14 mouse cellular contexts compared by ENCODE assay signal in the genomic region with DNA sequence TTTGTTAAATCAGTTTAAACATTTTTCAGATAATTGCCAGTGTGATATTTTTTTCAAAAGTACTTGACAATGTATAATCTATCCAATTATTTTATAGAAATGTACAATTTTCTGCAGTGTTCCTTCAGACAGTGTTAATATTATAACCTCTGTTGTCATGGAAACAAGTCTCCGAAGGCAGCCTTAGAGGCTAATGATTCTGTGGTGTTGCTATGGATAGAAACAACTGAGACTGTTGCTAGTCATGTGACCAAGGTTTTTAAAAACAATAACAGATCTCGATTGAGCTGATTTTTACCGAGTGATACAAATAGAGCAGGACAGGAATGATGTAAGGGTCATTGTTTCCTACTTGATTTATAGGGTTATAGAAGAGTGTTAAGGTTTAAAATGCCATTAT.
DNase-seq lines count a peak whose midpoint lies in the region; ATAC-seq and TF ChIP-seq lines count a peak whose summit lies in the region.
"Had no signal": no experiment of that assay in that cellular context is flagged by ENCODE, and none has a peak within 500 bp of the region (broad histone marks: within the 10 kb centered on the region; RNA-seq: fewer than 3 reads in every experiment).

No protein-coding gene starts in this region.

- no peak for TF ChIP-seq EP300 in lung, postnatal 0 days (IDR thresholded peaks at IDR 0.05)

- DNase-seq in embryo, embryonic 11 days = peak; percentile 22
- DNase-seq in embryo, embryonic 9.5 days (ENCODE audit: extremely low spot score) = no peak
- peak; percentile 21 for DNase-seq in lung, postnatal 0 days (ENCODE audit: low spot score)
- no peak for DNase-seq in lung, adult 18-20 months
- DNase-seq in splenic B cell, adult 2 months (ENCODE audit: low read depth, low spot score) = peak; percentile 5
- DNase-seq in ovary, adult 18-20 months (ENCODE audit: low spot score) = no peak
- DNase-seq: cerebellum, postnatal 25 days; gastrocnemius, postnatal 36 days; kidney, adult 11 months; lung, adult 2 months had no signal

- no peak overlapping the region for H3K4me3 ChIP-seq in lung, postnatal 0 days (ENCODE audit: low read depth, low read length)
- H3K4me3 ChIP-seq in hindbrain, embryonic 15.5 days = no peak overlapping the region
- H3K4me3 ChIP-seq: limb, embryonic 12.5 days; megakaryocyte, embryonic 14.5 days had no signal

- H3K27me3 ChIP-seq in lung, postnatal 0 days (replicated peaks; ENCODE audit: insufficient read depth, low read length) = no peaks in the 10 kb centered on the region
- no peaks in the 10 kb centered on the region for H3K27me3 ChIP-seq in hindbrain, embryonic 15.5 days
- H3K27me3 ChIP-seq in splenic B cell, adult 2 months (ENCODE audit: control insufficient read depth, insufficient read depth, low read length, poor library complexity, severe bottlenecking) = no peaks in the 10 kb centered on the region
- H3K27me3 ChIP-seq: limb, embryonic 12.5 days; megakaryocyte, embryonic 14.5 days had no signal

- H3K9ac ChIP-seq in lung, postnatal 0 days (replicated peaks; ENCODE audit: low read depth) = no peak overlapping the region
- no peak overlapping the region for H3K9ac ChIP-seq in hindbrain, embryonic 15.5 days
- H3K9ac ChIP-seq: limb, embryonic 12.5 days had no signal

- TF ChIP-seq CTCF in lung, postnatal 0 days (IDR thresholded peaks at IDR 0.05) = no peak

- no peak overlapping the region for H3K27ac ChIP-seq in lung, postnatal 0 days (ENCODE audit: low read length)
- H3K27ac ChIP-seq in hindbrain, embryonic 15.5 days (replicated peaks) = no peak overlapping the region
- H3K27ac ChIP-seq: limb, embryonic 12.5 days had no signal

- 39% methylated on average over 3 of the region's 3 CpGs for WGBS in lung, postnatal 0 days
- WGBS in hindbrain, embryonic 15.5 days = 6% methylated on average over 3 of the region's 3 CpGs

- H3K36me3 ChIP-seq in lung, postnatal 0 days (ENCODE audit: insufficient read depth, low read length) = no peaks in the 10 kb centered on the region
- no peaks in the 10 kb centered on the region for H3K36me3 ChIP-seq in hindbrain, embryonic 15.5 days
- no peaks in the 10 kb centered on the region for H3K36me3 ChIP-seq in splenic B cell, adult 2 months (ENCODE audit: control insufficient read depth, insufficient read depth, low read length, poor library complexity, severe bottlenecking)
- H3K36me3 ChIP-seq: limb, embryonic 12.5 days had no signal

- no peak overlapping the region for H3K4me2 ChIP-seq in lung, postnatal 0 days (replicated peaks; ENCODE audit: low read depth, low read length)
- peak overlapping the region; percentile 27; the same call in 1 of the 2 replicates for H3K4me2 ChIP-seq in hindbrain, embryonic 15.5 days
- H3K4me2 ChIP-seq: limb, embryonic 12.5 days had no signal

- no peaks in the 10 kb centered on the region for H3K9me3 ChIP-seq in lung, postnatal 0 days (ENCODE audit: low read length)
- no peaks in the 10 kb centered on the region for H3K9me3 ChIP-seq in hindbrain, embryonic 15.5 days
- H3K9me3 ChIP-seq: limb, embryonic 12.5 days; megakaryocyte, embryonic 14.5 days had no signal

- H3K4me1 ChIP-seq in lung, postnatal 0 days (ENCODE audit: insufficient read depth, low read depth, low read length) = no peaks in the 10 kb centered on the region
- no peaks in the 10 kb centered on the region for H3K4me1 ChIP-seq in hindbrain, embryonic 15.5 days (replicated peaks)
- H3K4me1 ChIP-seq: limb, embryonic 12.5 days had no signal

- ATAC-seq in lung, postnatal 0 days = 0 out of 2 replicates have a peak, but pooled peaks have one; percentile 16
- peak; percentile 86 for ATAC-seq in hindbrain, embryonic 15.5 days (ENCODE audit: low FRiP score, low read depth)
- no peak for ATAC-seq in megakaryocyte progenitor cell, adult 5-6 weeks (replicated peaks; ENCODE audit: poor library complexity)

Comparison
In these comparisons a context has a peak if more than half of its experiments do, and no peak if none do; other contexts are left out.
1. DNase-seq: peak in embryo, embryonic 11 days (single experiment), lung, postnatal 0 days (single experiment) and splenic B cell, adult 2 months (single experiment); none in embryo, embryonic 9.5 days (single experiment), lung, adult 18-20 months (0 of 2) and ovary, adult 18-20 months (single experiment).